Mouse (Mus musculus): ENCODE results near the gene Gnat2.

The Gnat2 gene

DNA sequence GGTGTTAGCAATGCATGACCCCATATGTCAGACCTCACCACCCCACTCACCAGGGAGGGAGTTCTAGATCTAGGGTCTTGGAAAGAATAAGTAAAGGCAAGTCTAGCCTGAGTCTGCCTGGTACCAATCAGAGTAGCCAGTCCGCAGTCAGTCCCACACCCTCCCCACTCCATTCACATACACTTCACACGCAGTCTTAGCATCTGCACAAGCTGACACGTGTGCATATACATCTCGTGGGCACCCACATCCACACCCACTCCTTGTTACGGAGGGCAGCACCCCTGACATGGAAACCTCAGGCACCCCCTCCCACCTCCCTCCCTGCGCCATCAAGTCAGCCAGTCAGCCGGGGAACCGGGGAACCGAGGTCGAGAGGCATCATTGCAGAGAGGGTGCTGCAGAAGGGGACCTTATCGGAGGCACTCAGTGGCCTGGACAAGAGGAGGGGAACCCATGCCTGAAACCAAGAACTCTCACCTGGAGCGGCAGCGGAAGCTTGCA is 7.8 kb upstream of the Gnat2 start:
- no peak for DNase-seq (ENCODE audit: extremely low read depth, low read depth)

DNA sequence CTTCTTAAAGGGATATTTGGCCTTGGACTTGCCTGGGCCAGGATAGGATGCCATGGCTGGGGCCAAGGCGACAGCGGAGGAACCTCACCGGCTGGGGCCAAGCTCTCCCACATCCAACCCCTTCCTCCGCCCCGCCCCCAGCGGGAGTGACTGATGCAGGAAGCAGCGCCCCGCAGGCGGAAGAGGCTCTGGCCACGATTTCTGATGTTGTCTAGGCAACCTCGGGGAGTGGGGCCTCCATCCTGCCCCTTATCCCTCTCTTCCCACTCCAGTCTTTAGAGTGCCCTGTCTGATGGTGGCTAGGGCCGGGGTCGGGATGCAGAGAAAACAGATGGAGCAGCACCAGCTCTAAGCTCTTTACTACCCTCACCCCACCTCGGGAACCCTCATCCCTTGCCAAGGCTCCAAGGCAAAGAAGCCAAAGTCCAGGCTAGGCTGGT is 7.3 kb upstream of the Gnat2 start:
- peak; percentile 89 for DNase-seq (ENCODE audit: extremely low read depth, low read depth)

DNA sequence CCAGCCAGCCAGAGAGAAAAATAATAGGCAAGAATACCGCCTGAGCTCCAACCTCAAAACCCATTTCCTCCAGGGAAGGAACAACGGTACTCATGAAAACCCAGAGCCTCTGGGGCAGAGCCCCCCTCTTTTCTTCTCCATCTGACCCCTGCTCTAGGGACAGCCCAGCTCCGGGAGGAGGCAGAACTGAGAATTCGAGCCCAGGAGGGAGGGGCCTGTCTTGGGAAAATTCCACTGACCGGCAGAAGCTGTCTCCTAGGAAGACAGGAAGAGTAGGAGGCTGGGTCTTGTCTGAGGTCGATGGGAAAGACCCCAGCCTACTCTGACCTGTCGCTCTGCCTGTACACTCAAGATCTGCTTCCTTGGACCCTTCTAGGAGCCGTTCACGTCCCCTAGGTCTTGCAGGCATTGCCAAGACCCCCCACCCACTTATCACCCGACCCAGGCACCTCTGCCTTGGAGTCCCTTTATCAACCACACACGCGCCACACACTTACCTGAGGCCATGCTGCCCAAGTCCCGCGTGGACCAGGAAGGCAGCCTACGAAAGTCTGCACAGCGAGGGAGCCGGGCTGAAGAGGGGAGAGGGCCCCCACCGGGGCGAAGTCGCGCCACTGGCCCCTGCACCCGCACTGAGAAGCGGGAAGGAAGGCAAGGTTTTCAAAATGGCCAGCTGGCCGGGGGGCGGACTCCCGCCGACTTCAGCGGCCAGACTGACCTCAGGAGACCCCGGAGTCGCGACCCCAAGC is 6.7 kb upstream of the Gnat2 start:
- no peak for DNase-seq (ENCODE audit: extremely low read depth, low read depth)

DNA sequence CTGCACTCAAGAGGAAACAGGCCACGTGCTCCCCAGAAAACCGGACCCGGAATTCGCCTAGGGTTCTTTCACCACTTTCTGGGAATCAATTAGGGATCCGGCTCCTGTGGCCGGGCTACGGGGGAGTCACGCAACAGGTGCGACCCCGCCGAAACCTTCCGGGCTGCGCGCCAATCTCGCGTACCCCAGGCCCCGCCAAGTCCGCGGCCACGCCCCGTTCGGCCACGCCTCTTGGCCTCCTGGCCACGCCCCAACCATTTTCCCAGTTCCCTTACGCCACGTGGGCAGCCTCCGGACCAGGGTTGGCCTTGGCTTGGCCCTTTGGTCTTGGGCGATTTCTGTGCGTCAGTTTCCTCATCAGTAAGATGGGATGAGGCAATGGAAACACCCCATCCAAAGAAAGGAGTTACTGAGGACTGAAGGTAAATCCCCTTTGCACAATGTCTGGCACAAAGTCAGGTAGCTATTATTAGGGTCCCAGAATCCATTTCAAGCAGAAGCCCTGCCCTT is 6.1 kb upstream of the Gnat2 start, which contains the start of gene Ampd2:
TSS of gene Ampd2 (minus strand) at position 182 of the 510 bp plus-strand sequence.
- DNase-seq (ENCODE audit: extremely low read depth, low read depth), result no peak

DNA sequence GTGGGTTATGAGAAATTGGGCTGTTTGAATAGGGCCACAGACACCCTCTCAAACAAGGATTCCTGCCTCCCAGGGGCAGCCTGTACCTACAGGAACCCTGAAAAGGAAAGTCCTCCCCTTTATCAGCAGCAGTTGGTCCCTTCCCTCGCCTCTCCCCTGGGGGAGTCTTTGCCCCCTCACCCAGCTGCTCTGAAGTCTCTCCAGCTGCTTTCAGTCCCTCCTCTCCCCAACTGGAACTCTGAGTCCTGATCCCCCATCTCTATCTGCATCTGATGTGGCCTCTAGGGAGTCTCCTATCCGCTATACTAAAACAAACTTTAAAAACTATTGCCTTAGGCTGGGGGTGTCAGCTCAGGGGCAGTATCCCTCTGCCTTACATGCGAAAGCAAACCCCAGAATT is 5.3 kb upstream of the Gnat2 start:
- no peak for DNase-seq (ENCODE audit: extremely low read depth, low read depth)

DNA sequence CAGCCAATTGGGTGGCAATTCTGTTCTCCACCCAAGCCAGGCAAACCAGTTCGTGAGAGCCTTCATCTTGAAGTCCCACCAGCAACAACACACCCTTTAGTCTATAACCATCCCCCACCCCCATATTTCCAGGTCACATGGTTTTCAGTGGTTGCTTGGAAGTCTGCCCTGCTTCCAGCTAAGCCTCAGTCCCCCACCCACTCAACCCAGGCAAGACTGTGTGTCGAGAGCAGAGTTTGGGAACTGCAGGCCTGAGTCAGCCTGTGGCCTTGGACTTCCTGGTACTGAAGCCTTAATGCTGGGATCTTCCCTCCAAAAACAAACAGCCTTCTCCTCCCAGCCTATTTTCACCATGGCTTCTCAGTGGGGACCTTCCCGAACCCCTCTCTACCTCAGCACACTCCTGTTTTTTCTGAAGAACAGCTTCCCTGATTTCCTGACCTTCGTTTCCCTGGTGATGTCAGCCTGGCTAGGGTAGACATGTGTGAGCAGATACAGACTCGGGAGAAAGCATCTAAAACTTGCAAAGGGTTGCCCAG is 3.7 kb upstream of the Gnat2 start:
- no peak for DNase-seq (ENCODE audit: extremely low read depth, low read depth)

DNA sequence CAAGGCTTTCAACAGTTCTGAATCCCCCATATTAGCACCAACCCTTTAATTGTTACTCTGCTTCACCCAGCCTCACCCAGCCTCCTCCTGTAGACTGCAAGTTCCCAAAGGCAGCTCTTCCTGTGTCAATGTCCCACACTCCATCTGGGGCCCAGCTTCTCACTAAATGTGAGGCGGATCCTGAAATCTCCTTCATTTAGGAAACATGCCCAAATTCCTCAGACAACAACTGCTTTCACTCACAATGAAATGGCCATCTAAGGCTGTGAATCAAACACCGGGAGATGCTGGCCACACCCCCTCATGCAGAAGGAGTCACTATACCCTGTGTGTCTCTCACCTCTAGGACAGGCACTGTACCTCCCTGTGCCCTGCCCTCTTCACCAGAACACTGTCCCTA is 2.7 kb upstream of the Gnat2 start:
- DNase-seq (ENCODE audit: extremely low read depth, low read depth), result no peak

DNA sequence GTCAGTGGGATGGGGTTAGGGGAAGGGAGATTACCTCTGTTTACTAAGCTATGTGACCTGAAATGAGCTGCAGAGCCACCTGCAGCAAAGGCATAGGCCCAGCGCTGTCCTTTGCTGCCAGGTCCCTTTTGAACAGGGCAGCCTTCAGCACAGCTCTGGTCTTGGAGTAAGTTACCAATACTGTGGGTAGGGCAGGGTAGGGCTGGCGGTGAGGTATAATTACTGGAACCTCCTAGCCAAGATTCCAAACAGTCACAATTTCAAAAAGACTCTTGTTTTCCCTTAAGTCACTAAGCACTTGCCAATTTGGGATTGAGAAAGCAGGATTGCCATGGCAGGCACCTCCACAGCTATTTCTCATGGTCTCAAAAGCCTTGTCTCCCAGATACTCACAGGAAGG is 2.0 kb upstream of the Gnat2 start:
- DNase-seq (ENCODE audit: extremely low read depth, low read depth), result no peak

DNA sequence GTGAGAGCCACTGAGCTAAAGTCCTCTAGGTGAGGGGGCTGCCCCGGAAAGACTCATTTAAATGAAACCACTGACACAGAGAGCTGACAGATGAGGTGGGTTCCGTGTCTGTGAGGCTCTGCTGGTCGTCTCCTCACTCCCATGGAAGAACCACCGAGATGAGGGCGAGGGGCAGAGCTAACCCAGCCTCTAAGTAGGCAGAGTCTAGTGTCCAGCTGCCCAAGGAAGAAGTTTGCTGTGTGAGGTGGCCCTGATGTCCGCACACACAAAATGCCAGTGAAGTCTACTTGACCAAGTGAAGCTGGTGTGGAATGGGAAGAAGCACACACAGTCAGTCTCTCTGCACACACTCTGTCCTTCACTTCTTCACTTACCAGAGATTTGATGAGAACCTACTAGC is 559 bp upstream of the Gnat2 start:
- no peak for DNase-seq (ENCODE audit: extremely low read depth, low read depth)

DNA sequence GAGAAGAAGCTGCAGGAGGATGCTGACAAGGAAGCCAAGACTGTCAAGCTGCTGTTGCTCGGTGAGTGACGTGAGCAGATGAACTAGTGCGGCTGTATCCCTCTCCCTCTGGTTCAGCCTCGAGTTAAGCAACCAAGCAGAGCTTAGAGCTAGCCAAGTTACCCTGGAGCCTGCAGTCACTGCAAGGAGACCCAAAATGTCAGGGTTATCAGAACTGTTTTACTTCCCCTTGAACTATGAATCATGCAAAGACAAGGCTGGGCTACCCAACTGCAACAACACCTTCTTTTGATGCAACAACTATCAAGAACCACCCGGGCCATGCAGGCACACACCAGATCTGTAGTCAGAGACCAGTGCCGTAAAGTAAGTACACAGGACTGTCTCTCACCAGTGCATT is 717 bp downstream of the Gnat2 start:
- DNase-seq (ENCODE audit: extremely low read depth, low read depth), result no peak

DNA sequence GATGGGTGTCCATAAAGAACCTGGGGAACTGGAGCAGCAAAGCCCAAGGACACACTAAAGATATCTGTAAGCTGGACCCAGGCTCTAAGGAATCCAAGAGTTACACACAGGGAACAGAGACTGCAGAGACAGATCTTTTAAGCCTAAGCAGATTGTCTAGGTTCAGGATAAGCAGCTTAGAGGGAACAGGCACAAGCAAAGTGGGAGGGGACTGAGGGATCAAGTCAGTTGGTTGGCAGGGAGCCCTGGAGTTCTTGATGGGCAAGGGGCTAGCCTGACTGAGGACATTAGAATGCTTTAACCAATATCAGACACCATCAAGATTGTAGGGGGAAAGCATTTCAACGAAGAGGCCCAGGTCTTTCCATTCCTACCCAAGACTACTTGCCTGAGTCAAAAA is 1.6 kb downstream of the Gnat2 start:
- no peak for DNase-seq (ENCODE audit: extremely low read depth, low read depth)

DNA sequence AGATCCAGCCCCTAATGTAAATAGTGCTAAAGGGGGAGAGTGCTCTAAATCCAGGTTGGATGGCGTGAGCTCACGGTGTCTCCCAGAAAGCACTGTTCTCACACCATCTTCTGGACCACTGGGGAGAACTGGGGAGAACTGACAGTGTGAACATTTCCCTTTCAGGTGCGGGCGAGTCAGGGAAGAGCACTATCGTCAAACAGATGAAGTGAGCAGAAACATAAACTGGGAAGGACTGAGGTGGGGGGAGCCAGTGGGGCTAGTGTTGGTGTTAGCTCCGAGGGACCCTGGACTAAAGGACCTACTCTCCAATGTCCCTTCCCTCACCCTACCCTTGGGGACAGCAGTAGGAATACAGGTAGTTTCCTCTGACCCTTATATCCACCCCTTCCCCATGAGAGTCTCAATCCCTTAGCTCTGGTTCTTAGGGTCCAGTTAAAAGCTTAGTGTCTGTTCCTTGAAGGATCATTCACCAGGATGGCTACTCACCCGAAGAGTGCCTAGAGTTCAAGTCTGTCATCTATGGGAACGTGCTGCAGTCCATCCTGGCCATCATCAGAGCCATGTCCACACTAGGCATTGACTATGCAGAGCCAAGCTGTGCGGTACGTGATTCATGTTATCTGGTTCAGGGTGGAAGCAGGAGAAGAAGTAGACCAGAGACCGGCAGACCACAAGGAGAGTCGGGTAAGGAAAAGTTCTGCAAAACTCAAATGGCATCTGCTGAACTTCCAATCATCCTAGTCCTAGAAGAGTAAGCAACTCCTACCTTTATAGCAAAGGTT is 2.6 kb downstream of the Gnat2 start:
- no peak for DNase-seq (ENCODE audit: extremely low read depth, low read depth)

DNA sequence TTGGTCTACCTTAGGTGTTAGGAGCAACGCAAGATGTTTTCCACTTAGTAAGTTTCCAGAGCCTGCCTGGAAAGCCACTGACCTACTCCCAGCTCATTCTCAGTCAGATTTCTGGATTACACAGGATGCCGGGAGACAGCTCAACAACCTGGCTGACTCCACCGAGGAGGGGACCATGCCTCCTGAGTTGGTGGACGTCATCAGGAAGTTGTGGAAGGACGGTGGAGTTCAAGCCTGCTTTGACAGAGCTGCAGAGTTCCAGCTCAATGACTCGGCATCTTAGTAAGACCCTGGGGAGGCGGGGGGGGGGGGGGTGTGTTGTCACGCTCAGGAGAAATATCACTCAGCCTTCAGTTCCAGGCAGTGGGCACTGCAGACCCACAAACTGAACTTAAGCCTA is 3.6 kb downstream of the Gnat2 start:
- no peak for DNase-seq (ENCODE audit: extremely low read depth, low read depth)

DNA sequence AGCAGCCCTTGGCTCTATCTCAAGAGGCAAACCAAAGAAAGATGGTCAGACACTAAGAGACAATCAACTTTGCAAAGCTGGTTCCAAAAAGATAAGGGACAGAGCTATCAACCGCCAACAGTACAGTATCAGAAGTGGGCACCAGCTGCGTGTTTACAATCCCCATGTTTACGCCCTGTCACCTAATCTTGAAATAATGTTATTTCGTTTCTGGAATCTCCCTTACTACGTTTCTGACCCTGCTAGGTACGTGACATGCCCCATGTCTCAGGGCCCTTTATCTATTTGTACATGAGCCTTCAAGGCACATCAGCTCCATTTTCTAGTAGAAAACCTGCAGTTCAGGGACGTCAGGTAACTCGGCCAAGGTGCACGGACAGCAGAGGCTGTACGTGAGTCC is 4.1 kb downstream of the Gnat2 start:
- peak; percentile 93 for DNase-seq (ENCODE audit: extremely low read depth, low read depth)

DNA sequence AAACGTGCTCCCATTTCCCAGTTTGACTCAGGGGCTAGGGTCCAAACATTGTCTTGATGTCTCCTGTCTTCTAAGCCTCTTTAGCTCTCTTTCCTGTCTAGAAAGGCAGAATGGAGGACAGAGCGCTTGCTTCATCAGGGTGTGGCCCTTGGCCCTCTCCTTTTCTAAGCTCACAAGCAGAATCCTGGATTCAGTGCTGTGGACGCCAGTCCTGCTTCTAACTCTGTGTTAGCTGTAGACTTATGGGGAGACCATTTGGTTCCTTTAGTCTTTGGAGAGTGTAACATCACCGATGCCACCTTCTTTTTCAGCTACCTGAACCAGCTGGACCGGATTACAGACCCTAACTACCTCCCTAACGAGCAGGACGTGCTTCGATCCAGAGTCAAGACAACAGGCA is 5.1 kb downstream of the Gnat2 start:
- no peak for DNase-seq (ENCODE audit: extremely low read depth, low read depth)

DNA sequence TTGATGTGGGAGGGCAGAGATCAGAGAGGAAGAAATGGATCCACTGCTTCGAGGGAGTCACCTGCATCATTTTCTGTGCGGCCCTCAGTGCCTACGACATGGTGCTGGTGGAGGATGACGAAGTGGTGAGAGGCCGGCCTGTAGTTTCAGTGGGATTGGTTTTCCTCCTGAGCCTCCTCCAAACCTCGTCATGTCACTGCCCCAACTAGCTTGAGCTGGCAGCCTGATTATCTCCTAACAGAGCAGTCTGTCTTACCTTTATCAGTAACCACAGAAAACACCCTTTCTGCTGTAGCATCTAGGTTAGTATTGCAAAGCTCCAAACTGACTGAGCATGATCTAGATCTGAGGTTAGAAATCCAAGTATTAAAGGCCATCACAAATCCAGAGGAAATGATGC is 5.7 kb downstream of the Gnat2 start:
- no peak for DNase-seq (ENCODE audit: extremely low read depth, low read depth)

DNA sequence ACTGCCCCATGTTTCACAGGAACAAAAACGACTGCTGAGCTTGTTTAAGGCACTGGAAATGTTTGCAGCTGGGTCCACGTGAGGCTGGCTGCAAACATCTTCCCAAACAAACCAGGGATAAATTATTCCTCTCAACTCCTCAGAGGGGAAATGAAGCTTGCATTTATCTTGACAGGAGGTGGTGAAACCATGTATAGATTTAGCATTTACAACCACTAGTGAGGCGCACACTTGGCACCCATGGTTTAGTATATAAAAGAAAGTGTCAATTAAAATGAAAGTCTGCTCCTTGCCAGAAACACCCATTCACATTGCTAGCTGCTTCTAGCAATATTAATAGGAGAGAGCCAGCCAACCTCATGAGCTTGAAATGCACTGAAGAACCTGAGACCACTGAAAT is 9.0 kb downstream of the Gnat2 start:
- DNase-seq (ENCODE audit: extremely low read depth, low read depth), result no peak

DNA sequence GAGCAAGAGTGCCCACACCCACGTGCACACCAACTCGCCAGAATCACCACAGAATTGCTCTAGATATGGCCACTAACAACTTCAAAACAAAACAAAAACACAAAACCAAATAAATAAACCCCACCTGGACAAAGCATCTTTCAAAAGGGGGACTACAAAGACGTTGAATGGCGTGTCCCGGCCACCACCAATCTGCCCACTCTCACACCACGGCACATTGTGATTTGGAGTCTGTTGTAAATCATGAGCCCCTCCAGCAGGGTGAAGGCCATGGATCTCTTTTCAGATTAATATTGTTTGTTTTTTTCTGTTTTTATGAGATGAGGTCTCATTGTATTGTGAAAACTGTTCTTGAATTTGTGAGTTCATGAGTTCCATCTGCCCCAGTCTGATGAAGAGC is 9.5 kb downstream of the Gnat2 start:
- DNase-seq (ENCODE audit: extremely low read depth, low read depth), result no peak

DNA sequence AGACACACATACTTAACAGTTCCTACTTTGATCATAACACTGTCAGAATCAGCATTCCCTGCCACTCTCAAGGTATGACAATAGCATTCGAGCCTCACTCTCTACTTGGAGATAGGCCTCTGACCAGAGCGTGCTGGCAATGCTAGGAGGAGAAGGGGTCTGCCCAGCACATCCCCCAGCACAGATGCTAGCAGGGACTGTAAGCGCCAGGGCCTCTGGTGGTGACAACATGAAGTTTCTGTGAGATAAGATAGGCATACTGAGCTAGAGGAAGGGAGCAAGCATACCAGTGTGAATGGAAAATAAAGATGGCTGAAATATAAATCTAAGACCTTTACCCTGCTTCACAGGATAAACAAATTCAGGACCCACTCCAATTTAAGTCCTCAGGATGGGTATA is 12.7 kb downstream of the Gnat2 start:
- no peak for DNase-seq (ENCODE audit: extremely low read depth, low read depth)

DNA sequence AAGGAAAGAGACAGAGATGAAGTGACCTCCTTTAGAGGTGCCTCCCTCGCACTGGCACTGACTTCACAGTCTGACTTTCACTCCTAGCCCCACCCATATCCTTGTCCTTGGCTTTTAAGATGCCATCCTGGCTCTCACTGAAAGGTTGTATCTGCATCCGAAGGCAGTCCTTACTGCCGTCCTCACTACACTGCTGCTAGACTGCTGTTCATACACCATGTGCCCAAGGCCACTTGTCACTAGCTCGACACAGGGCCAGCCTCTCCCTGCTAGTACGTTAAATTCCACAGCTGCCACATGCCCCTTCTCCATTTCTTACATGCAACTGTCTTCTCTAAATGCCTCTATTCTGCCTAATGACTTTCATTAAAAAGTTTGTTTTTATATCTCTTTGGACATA is 18.7 kb downstream of the Gnat2 start:
- no peak for DNase-seq (ENCODE audit: extremely low read depth, low read depth)

DNA sequence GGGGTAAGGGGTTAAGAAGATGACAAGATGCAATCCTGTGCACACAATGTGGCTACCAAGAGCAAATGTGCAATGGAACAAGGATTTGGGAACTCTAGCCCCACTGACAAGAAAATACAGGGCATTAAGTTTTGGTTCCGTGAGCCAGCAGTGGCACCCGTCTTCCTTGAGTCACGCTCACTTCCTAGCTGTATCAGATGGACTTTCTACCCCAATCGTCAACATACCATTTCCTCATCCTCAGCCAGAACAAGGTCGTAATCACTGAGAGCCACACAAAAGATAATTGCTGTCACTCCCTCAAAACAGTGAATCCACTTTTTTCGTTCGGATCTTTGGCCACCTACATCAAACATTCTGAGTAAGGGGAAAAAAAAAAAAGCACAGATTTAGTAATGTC is 19.7 kb downstream of the Gnat2 start:
- no peak for DNase-seq (ENCODE audit: extremely low read depth, low read depth)

DNA sequence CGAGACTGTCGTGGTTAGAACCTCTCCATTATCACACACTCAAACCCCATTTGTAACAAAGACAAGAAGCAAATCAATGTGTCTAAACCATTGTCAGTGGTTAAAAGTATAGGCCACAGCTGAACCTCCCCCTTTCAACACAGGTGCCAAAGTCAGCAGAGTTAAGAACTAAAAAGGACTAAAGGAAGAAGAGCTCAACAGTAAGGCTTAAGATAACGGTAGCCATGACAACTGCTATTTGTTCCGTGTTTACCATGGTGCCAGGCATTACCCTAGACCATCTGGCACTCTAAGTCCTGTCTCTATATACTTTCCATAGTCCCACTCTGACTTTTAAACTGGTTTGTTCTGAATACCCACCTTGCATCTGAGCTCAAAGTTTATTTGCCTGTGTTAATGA is 20.1 kb downstream of the Gnat2 start:
- no peak for DNase-seq (ENCODE audit: extremely low read depth, low read depth)
